Mouse (Mus musculus): ENCODE measurements around the gene Stap1.

GRCm38 (mm10) chr5:86065101-86065875 is 6.3 kb upstream of the Stap1 start, which contains the start of gene Cenpc1:
- 0 out of 2 replicates have a peak, but pooled peaks have one; percentile 15 for TF ChIP-seq EP300 (IDR thresholded peaks at IDR 0.05; ENCODE audit: low read depth)
- TF ChIP-seq CTCF (IDR thresholded peaks at IDR 0.05; ENCODE audit: low read depth): no peak

Measured in liver, postnatal 0 days (tissue).